Mouse (Mus musculus): Measurements from ENCODE around the gene Cpd. TPM values are rescaled to one million over a fixed set of nuclear protein-coding genes. Genes with fewer than 3 reads are reported as not detected.

Cpd gene
- total RNA-seq, 2 experiments from 2014 or later = 56.6 to 57.2 TPM

Other genes starting within 250 kb of the Cpd start
- 100 to 1,000 TPM; 458 to 459 TPM for gene Abr, start 224.7 kb downstream of the Cpd start, total RNA-seq (2021)
- gene Bhlha9, start 174.5 kb downstream of the Cpd start, total RNA-seq (2021) = 1 to 10 TPM; 3.4 to 3.7 TPM
- under 1 TPM; 0.66 to 0.69 TPM for gene Trarg1, start 167.2 kb downstream of the Cpd start, total RNA-seq (2021)
- 10 to 100 TPM; 48.5 to 48.9 TPM for gene Gosr1, start 83.4 kb downstream of the Cpd start, total RNA-seq (2021)
- not detected for gene Tmigd1, start 55.1 kb upstream of the Cpd start, total RNA-seq (2021)
- gene Blmh, start 77.8 kb upstream of the Cpd start, total RNA-seq (2021) = 10 to 100 TPM; 59.3 to 64.7 TPM
- not detected for gene Slc6a4, start 151.6 kb upstream of the Cpd start, total RNA-seq (2021)
- 10 to 100 TPM; 18.7 to 20.9 TPM for gene Nsrp1, start 231.4 kb upstream of the Cpd start, total RNA-seq (2021)